Mouse (Mus musculus) MEL (cell line): ENCODE results near the gene Ift81. TPM values are rescaled to one million over a fixed set of nuclear protein-coding genes. Genes with fewer than 3 reads are reported as not detected.

ENCODE experiments used
- DNase-seq: peaks from one replicate; pipeline ENCODE4 v3.0.0; 2011; ENCODE audit warnings: low read depth, low spot score
- H3K27ac ChIP-seq: 2 replicates; pipeline ENCODE4 v1.5.1; 2012; ENCODE audit warnings: low read depth, mild to moderate bottlenecking, control low read depth, low read length, moderate library complexity; ENCODE audit not compliant: control insufficient read depth
- H3K27me3 ChIP-seq, 2 experiments: fragments of 150-350 bp in 1 of 2; sonication (generic) in 1 of 2; 2 replicates each; pipeline ENCODE4 v1.6.1; 2012; ENCODE audit warnings: low read length in 2 of 2, mild to moderate bottlenecking in 2 of 2, improper control_type of control experiment in 1 of 2, moderate library complexity in 1 of 2; ENCODE audit not compliant: insufficient read depth in 2 of 2, control insufficient read depth in 1 of 2
- H3K36me3 ChIP-seq, 2 experiments: 2 replicates each; pipeline ENCODE4 v1.6.1; 2012 to 2014; ENCODE audit warnings: low read length in 2 of 2, improper control_type of control experiment in 1 of 2, inconsistent platforms in 1 of 2, mild to moderate bottlenecking in 1 of 2; ENCODE audit not compliant: insufficient read depth in 2 of 2, control insufficient read depth in 1 of 2
- H3K4me1 ChIP-seq, 2 experiments: fragments of 150-350 bp in 1 of 2; sonication (generic) in 1 of 2; 2 replicates each; pipeline ENCODE4 v1.6.1; 2012; ENCODE audit warnings: low read length in 2 of 2, improper control_type of control experiment in 1 of 2, mild to moderate bottlenecking in 1 of 2; ENCODE audit not compliant: insufficient read depth in 2 of 2, control insufficient read depth in 1 of 2
- H3K4me3 ChIP-seq, 2 experiments: fragments of 150-350 bp in 1 of 2; sonication (generic) in 1 of 2; 2 replicates each; pipeline ENCODE4 v1.5.1; 2012; ENCODE audit warnings: low read depth in 2 of 2, low read length in 2 of 2, mild to moderate bottlenecking in 2 of 2, moderate library complexity in 2 of 2, control low read depth in 1 of 2, improper control_type of control experiment in 1 of 2; ENCODE audit not compliant: control insufficient read depth in 1 of 2, insufficient read depth in 1 of 2
- H3K79me2 ChIP-seq: 2 replicates; pipeline ENCODE4 v1.6.1; 2012; ENCODE audit warnings: mild to moderate bottlenecking, low read length, moderate library complexity; ENCODE audit not compliant: control insufficient read depth, poor library complexity, insufficient read depth
- H3K9ac ChIP-seq: 2 replicates; pipeline ENCODE4 v1.6.1; 2012; ENCODE audit warnings: low read depth, mild to moderate bottlenecking, control low read depth, low read length, moderate library complexity; ENCODE audit not compliant: control insufficient read depth, poor library complexity, severe bottlenecking
- H3K9me3 ChIP-seq: fragments of 150-350 bp; sonication (generic); replicated peaks from 2 replicates; pipeline ENCODE4 v1.6.1; 2012; ENCODE audit warnings: mild to moderate bottlenecking, low read length, improper control_type of control experiment, moderate library complexity; ENCODE audit not compliant: insufficient read depth
- CHD1 ChIP-seq: IDR thresholded peaks from 2 replicates; pipeline ENCODE4 v1.6.1; 2012; ENCODE audit warnings: low read depth, mild to moderate bottlenecking, inconsistent platforms, low read length, improper control_type of control experiment
- CHD2 ChIP-seq: IDR thresholded peaks from 2 replicates; pipeline ENCODE4 v1.6.1; 2011; ENCODE audit warnings: low read length, improper control_type of control experiment
- ELF1 ChIP-seq: IDR thresholded peaks from 2 replicates; pipeline ENCODE4 v1.6.1; 2014; ENCODE audit warnings: low read depth, mild to moderate bottlenecking, inconsistent platforms, low read length, improper control_type of control experiment, moderate library complexity
- ETS1 ChIP-seq: IDR thresholded peaks from 2 replicates; pipeline ENCODE4 v1.6.1; 2012; ENCODE audit warnings: low read depth, mild to moderate bottlenecking, inconsistent platforms, low read length, improper control_type of control experiment, moderate library complexity
- GATA1 ChIP-seq: IDR thresholded peaks from 2 replicates; pipeline ENCODE4 v1.6.1; 2011; ENCODE audit warnings: low read depth, low read length, improper control_type of control experiment
- HCFC1 ChIP-seq: IDR thresholded peaks from 2 replicates; pipeline ENCODE4 v1.6.1; 2012; ENCODE audit warnings: low read depth, mild to moderate bottlenecking, inconsistent platforms, low read length, improper control_type of control experiment, moderate library complexity
- JUND ChIP-seq: IDR thresholded peaks from 2 replicates; pipeline ENCODE4 v1.6.1; 2011; ENCODE audit warnings: low read depth, mild to moderate bottlenecking, improper control_type of control experiment, low read length
- KAT2A ChIP-seq: conservative IDR thresholded peaks from 2 replicates; pipeline ENCODE4 v1.6.1; 2012; ENCODE audit warnings: low read depth, low read length, improper control_type of control experiment, inconsistent platforms
- MAFK ChIP-seq: IDR thresholded peaks from 2 replicates; pipeline ENCODE4 v1.6.1; 2011; ENCODE audit warnings: low read depth, mild to moderate bottlenecking, low read length, improper control_type of control experiment, borderline replicate concordance
- MAZ ChIP-seq: IDR thresholded peaks from 2 replicates; pipeline ENCODE4 v1.6.1; 2012; ENCODE audit warnings: low read depth, mild to moderate bottlenecking, inconsistent platforms, low read length, improper control_type of control experiment
- MEF2A ChIP-seq: IDR thresholded peaks from 2 replicates; pipeline ENCODE4 v1.6.1; 2014; ENCODE audit warnings: low read depth, mild to moderate bottlenecking, inconsistent platforms, low read length, improper control_type of control experiment; ENCODE audit not compliant: poor library complexity, insufficient replicate concordance, severe bottlenecking; ENCODE audit errors: extremely low read depth
- MXI1 ChIP-seq: IDR thresholded peaks from 2 replicates; pipeline ENCODE4 v1.6.1; 2011; ENCODE audit warnings: mild to moderate bottlenecking, low read depth, low read length, improper control_type of control experiment
- NELFE ChIP-seq: IDR thresholded peaks from 2 replicates; pipeline ENCODE4 v1.6.1; 2011; ENCODE audit warnings: low read depth, low read length, improper control_type of control experiment
- NRF1 ChIP-seq: IDR thresholded peaks from 2 replicates; pipeline ENCODE4 v1.6.1; 2014; ENCODE audit warnings: low read depth, mild to moderate bottlenecking, inconsistent platforms, low read length, improper control_type of control experiment, moderate library complexity; ENCODE audit not compliant: poor library complexity, insufficient read depth, severe bottlenecking
- RAD21 ChIP-seq: IDR thresholded peaks from 2 replicates; pipeline ENCODE4 v1.6.1; 2011; ENCODE audit warnings: mild to moderate bottlenecking, low read depth, low read length, improper control_type of control experiment
- SIN3A ChIP-seq: IDR thresholded peaks from 2 replicates; pipeline ENCODE4 v1.6.1; 2012; ENCODE audit warnings: low read length, improper control_type of control experiment, inconsistent platforms
- SMC3 ChIP-seq: IDR thresholded peaks from 2 replicates; pipeline ENCODE4 v1.6.1; 2011; ENCODE audit warnings: low read depth, low read length, improper control_type of control experiment
- TCF12 ChIP-seq: IDR thresholded peaks from 2 replicates; pipeline ENCODE4 v1.6.1; 2014; ENCODE audit warnings: low read depth, mild to moderate bottlenecking, inconsistent platforms, low read length, improper control_type of control experiment, moderate library complexity
- USF1 ChIP-seq: IDR thresholded peaks from 2 replicates; pipeline ENCODE4 v1.6.1; 2014; ENCODE audit warnings: low read depth, mild to moderate bottlenecking, inconsistent platforms, low read length, improper control_type of control experiment, moderate library complexity
- ZMIZ1 ChIP-seq: IDR thresholded peaks from 2 replicates; pipeline ENCODE4 v1.6.1; 2012; ENCODE audit warnings: low read depth, mild to moderate bottlenecking, inconsistent platforms, low read length, improper control_type of control experiment, moderate library complexity
- ZNF384 ChIP-seq: IDR thresholded peaks from 2 replicates; pipeline ENCODE4 v1.6.1; 2012; ENCODE audit warnings: low read depth, mild to moderate bottlenecking, inconsistent platforms, low read length, improper control_type of control experiment
- polyA plus RNA-seq, 2 experiments: library from polyadenylated mRNA; stranded (reverse) in 1 of 2; unstranded in 1 of 2; fragments of >175 nt in 1 of 2; fragments of >200 nt in 1 of 2; gene quantifications; 2 replicates each; pipeline versions ENCODE4 v1.2.1 to v1.2.4; 2012; ENCODE audit warnings: low replicate concordance in 2 of 2, low read depth in 1 of 2; ENCODE audit not compliant: insufficient read length in 2 of 2, insufficient read depth in 1 of 2, missing spikeins in 1 of 2
- total RNA-seq: library from RNA; depleted of rRNA; stranded (reverse); fragments of 300-350 nt; gene quantifications from 2 replicates; pipeline ENCODE4 v1.2.3, GENCODE M21; 2012

Gene Ift81
- total and polyA plus RNA-seq, 3 experiments, result 1.5 to 1.9 TPM; not detected in 1

GRCm38 (mm10) chr5:122623861-122624260 lies 9.5 kb upstream of the Ift81 start (continued):
- TF ChIP-seq MAZ (no peak), USF1 (no peak; the same call in 1 of the 2 replicates), RAD21 (no peak), MEF2A (peak; percentile 84; the same call in 1 of the 2 replicates), ZMIZ1 (no peak), SMC3 (no peak), JUND (no peak), NRF1 (no peak), MAFK (no peak)

- Histone ChIP-seq H3K79me2 (peaks cover 2% of the 10 kb centered on the region; the same call in 1 of the 2 replicates), H3K4me3 (no peak overlapping the region), H3K27ac (no peak overlapping the region), H3K9me3 (no peaks in the 10 kb centered on the region), H3K36me3 (peaks cover 0 to 17% of the 10 kb centered on the region in 2 experiments; a peak in 2 of 4 replicates), H3K9ac (no peak overlapping the region), H3K4me1 (peaks cover 10 to 38% of the 10 kb centered on the region in 2 experiments), H3K27me3 (no peaks in the 10 kb centered on the region)
- DNase-seq, result no peak
- no peak for TF ChIP-seq ZMIZ1
- TF ChIP-seq GATA1, result no peak
- TF ChIP-seq CHD2, result no peak
- no peak for TF ChIP-seq HCFC1
- no peak for TF ChIP-seq NELFE
- TF ChIP-seq KAT2A, result no peak
- TF ChIP-seq ELF1, result no peak
- no peak for TF ChIP-seq ZNF384
- no peak for TF ChIP-seq CHD1
- TF ChIP-seq MXI1, result no peak
These were observed 8.2 kb upstream of the Ift81 start for GRCm38 (mm10) chr5:122622526-122622925.

GRCm38 (mm10) chr5:122621376-122621886 lies 7.1 kb upstream of the Ift81 start:
- H3K27ac ChIP-seq, result no peak overlapping the region
- 0 out of 2 replicates have a peak, but pooled peaks have one; percentile 37 for TF ChIP-seq MAZ
- TF ChIP-seq SIN3A, result no peak
- TF ChIP-seq ZNF384, result peak; percentile 63
- TF ChIP-seq ETS1, result 0 out of 2 replicates have a peak, but pooled peaks have one; percentile 36
- TF ChIP-seq TCF12, result peak; percentile 45
- DNase-seq, result no peak

More at GRCm38 (mm10) chr5:122621376-122621886, 7.1 kb upstream of the Ift81 start:
- no peaks in the 10 kb centered on the region for H3K27me3 ChIP-seq
- H3K9ac ChIP-seq, result no peak overlapping the region
- no peak overlapping the region for H3K4me3 ChIP-seq
- peaks cover 0 to 10% of the 10 kb centered on the region in 2 experiments; a peak in 2 of 4 replicates for H3K36me3 ChIP-seq
- H3K9me3 ChIP-seq, result no peaks in the 10 kb centered on the region
- H3K4me1 ChIP-seq, result peaks cover 3 to 31% of the 10 kb centered on the region in 2 experiments
- H3K79me2 ChIP-seq, result peaks cover 2% of the 10 kb centered on the region; the same call in 1 of the 2 replicates
